Mouse (Mus musculus): ENCODE measurements at regions not wholly inside any gene's neighbourhood (a gene's known extent, or its start where the extent isn't known, plus 50 kb on each side); places are given as distances from the start of the nearest gene placed in this dataset.

DNA sequence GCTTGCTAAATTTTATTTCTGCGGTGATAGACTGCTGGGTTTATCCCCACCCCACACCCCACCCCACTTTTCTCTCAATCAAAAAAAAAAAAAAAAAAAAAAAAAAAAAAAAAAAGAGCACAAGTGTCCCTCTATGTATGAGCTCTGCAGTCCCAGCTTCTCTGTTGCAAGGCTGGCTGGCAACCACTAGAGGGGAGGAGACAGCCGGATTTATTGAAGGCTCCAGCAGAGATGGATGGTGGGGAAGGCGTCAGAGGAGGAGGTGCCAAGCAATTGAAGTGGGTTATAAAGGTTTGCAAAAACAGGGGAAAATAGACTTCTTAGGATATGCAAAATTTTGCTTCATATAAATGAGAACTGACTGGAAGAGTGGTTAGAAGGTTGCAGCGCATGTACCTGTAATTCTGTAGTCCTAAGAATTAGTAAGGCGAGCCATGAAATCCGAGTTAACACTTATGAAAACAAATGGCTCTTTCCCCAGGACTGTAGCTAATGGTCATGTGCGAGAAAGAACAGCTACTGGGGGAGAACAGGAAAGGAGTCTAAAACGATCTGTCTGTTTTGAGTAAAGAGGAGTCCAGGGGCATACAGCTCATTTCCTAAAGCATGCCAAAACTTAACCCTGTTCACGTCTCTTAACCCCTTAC, 885.1 kb upstream of the Pou3f3 start:
- DNase-seq, result peak; percentile 5

DNA sequence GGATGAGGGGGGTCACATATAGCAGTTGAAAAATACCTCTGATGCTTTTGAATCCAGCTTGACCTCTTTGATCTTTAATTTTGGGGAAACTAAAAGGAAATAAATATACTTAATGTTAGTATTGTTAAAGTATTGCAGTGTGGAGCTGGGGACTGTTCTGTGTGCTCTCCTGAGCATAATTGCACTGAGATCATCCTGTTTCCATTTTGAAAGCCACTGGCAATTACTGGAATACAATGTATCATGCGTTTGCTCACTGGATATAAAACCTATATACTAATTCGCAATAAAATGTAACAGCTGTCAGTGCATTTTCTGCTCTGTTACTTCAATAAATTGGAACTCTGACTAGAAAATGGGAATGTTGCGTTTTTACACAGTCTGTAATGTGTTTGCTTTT, 884.4 kb upstream of the Pou3f3 start:
- no peak for DNase-seq

DNA sequence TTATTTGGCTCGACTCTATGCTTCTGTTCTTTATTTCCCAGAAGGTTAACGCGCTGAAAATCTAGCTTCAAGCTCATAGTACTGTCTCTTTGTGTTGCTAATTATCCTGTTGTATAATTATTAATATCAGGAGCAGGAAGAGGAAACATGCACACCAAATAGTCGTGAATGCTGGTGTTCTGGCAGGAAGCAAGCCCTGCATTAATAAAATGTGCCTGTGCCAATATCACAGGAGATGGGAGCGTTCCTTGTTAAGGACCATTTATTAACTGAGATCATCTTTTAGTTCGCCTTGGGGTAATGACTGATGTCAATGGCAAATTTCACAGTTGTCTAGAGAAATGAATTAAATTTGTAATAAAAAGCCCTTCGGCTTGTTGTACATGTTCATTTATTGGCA, 883.5 kb upstream of the Pou3f3 start:
- no peak for DNase-seq

DNA sequence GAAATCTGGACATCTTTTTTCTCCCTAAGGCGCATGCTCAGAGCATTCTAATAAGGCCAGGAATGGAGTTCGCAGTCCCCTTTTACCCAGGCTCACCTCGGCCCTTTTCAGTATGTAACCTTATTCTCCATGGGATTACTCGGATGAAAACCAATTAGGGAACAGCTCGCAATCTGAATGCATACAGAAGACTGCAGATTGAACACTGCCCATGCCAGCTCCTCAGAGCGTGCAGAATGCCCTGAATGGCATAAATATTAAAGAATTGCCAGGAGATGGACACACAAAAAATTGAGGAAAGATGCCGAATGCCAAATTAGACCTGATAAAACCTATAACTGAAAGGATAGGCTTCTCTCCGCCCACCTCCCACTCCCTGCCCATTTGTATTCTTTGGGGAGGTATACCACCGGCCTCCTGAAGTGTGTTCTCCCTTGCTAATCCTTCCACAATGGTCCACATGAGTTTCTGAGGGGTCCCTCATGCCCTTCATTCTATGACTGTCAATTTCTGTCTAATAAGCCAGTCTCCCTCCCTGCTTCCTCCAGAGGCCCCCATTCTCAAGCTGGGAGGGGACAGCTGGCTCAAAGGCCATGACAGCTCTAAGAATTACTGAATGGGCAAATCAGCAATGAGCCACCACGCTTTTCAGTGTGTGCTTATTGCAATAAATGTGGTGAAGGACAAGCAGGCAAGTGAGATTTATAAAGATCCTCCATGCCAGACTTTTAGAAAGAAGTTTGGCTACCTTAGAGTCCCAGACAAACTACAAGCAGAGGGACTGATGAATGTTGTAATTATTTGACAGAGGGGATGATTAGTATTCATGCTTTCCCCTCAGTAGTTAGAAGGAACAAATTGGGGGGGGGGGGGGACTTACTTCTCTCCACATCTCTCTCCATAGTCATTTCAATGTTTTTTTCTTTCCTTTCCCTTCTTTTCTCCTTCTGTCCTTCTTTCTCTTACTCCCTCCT, 881.2 kb upstream of the Pou3f3 start:
- no peak for DNase-seq

DNA sequence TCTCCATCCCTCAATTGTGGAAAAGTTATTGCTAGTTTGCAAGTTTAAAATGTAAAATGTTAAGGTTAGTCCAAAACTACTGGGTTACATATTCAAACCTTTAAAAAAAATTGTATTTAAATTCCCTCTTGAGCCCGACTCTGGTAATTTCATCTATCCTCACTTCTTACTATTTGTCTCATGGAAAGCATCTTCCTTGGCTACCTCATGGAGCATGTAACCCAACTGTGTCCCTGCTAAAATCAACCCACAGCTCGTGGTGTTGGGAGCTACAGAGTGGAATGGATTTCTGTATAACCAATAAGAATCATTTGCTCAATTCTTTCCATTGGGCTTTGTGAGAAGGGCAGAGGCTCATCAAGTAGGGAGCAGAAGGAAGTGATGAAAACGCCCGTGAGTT, 880.5 kb upstream of the Pou3f3 start:
- no peak for DNase-seq

DNA sequence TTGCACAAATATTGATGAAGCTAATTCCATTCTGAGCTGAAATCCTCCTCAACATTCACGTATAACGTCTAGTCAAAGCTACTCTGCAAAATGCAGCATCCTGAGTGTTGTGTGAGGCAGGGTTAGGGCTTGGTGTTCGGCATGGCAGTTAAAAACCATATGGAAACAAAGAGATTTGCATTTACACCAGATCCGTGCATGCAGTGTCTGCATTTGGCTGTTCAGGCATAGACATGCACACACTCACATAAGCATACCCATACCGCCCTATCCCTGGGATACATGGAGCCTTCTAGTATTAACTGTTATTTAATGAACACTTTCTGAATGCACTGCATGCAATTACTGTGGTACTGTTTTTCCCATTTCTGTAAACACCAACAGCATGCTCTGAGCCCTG, 872.8 kb upstream of the Pou3f3 start:
- no peak for DNase-seq

DNA sequence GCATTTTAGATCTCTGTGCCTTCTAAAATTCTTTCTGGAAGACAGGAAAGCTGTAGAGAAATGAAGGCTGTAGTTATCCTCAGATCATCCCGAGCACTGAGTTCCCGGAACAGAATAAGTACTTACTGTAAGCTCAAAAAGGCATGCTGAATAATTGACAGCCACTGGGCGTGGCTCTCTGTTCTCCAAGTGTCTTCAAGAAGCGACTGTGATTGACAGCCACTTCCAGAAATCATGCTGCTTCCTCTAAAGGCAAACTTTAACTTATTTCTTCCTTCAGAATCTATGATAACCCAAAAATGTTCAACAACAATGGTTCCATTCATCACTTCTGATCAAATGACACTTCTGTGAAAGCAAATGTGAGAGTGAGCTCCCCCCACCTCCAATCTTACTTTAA, 870.3 kb upstream of the Pou3f3 start:
- no peak for DNase-seq

DNA sequence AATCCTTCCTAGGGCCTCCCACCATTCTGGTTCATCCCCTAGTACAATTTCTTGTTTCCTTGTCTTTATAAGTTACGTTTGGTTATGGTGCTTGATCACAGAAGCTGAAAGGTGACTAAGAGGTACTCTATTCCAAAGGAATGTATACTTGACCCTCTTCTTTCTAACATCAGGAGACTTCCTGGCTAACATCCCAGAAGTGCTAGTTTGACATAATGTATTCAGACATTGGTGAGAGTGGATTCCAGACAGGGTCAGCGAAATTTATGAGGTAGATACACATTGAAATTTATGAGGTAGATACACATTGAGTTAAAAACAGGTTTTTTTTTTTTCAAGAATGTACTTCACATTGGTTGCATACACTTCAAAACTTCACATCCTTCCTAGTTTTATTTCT, 863.9 kb upstream of the Pou3f3 start:
- no peak for DNase-seq
